24 mouse cellular contexts compared by ENCODE assay signal in the genomic region with DNA sequence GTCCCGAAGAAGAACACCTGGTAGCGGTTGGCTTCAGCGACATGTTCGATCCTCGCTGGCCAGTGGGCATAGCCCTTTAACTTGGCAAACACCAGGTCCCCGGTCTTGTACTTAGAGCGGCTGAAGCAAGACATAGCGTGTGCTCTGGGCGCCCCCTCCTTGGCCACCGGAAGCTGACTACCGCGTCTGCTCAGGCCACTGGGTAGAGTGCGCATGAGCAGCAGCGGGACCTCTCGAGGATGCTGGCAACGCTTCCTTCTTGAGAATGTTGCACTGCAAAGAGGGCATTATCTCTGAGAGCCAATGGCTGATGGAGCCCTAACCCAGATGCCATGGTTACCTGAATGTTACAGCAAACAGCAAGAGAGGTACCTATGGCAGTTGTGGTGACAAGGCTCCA. TPM values are rescaled to one million over a fixed set of nuclear protein-coding genes. Genes with fewer than 3 reads are reported as not detected.
DNase-seq lines count a peak whose midpoint lies in the region; ATAC-seq and TF ChIP-seq lines count a peak whose summit lies in the region.
"Had no signal": no experiment of that assay in that cellular context is flagged by ENCODE, and none has a peak within 500 bp of the region (broad histone marks: within the 10 kb centered on the region; RNA-seq: fewer than 3 reads in every experiment).

A gene (minus strand): TSS at position 211 of the 400 bp plus-strand sequence.

- H3K4me3 ChIP-seq in hindbrain, embryonic 10.5 days, result no peak within 1 kb of the TSS
- H3K4me3 ChIP-seq in hindbrain, postnatal 0 days (ENCODE audit: low read length), result no peak within 1 kb of the TSS
- peak within 1 kb of the TSS; percentile 92 for H3K4me3 ChIP-seq in testis, adult 2 months (ENCODE audit: control insufficient read depth, low read depth, low read length)
- H3K4me3 ChIP-seq in neural tube, embryonic 15.5 days (replicated peaks), result no peak within 1 kb of the TSS
- H3K4me3 ChIP-seq: embryonic facial prominence, embryonic 13.5 days; forebrain, embryonic 13.5 days; gastrocnemius, adult 2 months had no signal

- no peak within 1 kb of the TSS for H3K9ac ChIP-seq in hindbrain, postnatal 0 days (replicated peaks; ENCODE audit: low read length)
- H3K9ac ChIP-seq in neural tube, embryonic 15.5 days (replicated peaks), result no peak within 1 kb of the TSS
- H3K9ac ChIP-seq: embryonic facial prominence, embryonic 13.5 days; forebrain, embryonic 13.5 days; hindbrain, embryonic 14.5 days had no signal

- H3K4me2 ChIP-seq in hindbrain, postnatal 0 days (ENCODE audit: low read depth, low read length), result no peak within 1 kb of the TSS
- H3K4me2 ChIP-seq in neural tube, embryonic 15.5 days, result no peak within 1 kb of the TSS
- H3K4me2 ChIP-seq: embryonic facial prominence, embryonic 13.5 days; forebrain, embryonic 13.5 days; hindbrain, embryonic 14.5 days had no signal

- no peak for DNase-seq in hindbrain, embryonic 10.5 days (ENCODE audit: low spot score)
- no peak for DNase-seq in hindbrain, postnatal 0 days (ENCODE audit: low spot score)
- DNase-seq in ES-CJ7 (ENCODE audit: low read depth, low spot score), result peak; percentile 19
- no peak for DNase-seq in adrenal gland, postnatal 25 days
- DNase-seq: adrenal gland, adult 8-10 months; cerebellum, adult 11 months; cerebellum, adult 9-10 months; gastrocnemius, adult 2 months; gastrocnemius, postnatal 25 days; heart, postnatal 14 days had no signal

- peak; percentile 83 for TF ChIP-seq POLR2A in testis, adult 2 months (IDR thresholded peaks at IDR 0.05; ENCODE audit: control insufficient read depth, low read depth, low read length)

- no peak for TF ChIP-seq CTCF in hindbrain, postnatal 0 days (IDR thresholded peaks at IDR 0.05; ENCODE audit: low read depth)
- TF ChIP-seq CTCF in testis, adult 2 months (IDR thresholded peaks at IDR 0.05; ENCODE audit: control insufficient read depth, insufficient read depth, insufficient replicate concordance, low read depth, low read length), result no peak

- H3K27ac ChIP-seq in hindbrain, embryonic 10.5 days, result 0 out of 2 replicates have a peak within 1 kb of the TSS, but pooled peaks have one; percentile 3
- H3K27ac ChIP-seq in hindbrain, postnatal 0 days, result no peak within 1 kb of the TSS
- H3K27ac ChIP-seq in testis, adult 2 months (ENCODE audit: control insufficient read depth, insufficient read depth, low read depth, low read length), result peak within 1 kb of the TSS; percentile 78
- no peak within 1 kb of the TSS for H3K27ac ChIP-seq in neural tube, embryonic 15.5 days (replicated peaks)
- H3K27ac ChIP-seq: embryonic facial prominence, embryonic 13.5 days; forebrain, embryonic 13.5 days; gastrocnemius, adult 2 months; hindbrain, embryonic 14.5 days had no signal

- no peak for ATAC-seq in hindbrain, postnatal 0 days
- no peak for ATAC-seq in neural tube, embryonic 15.5 days (ENCODE audit: low FRiP score)
- ATAC-seq: forebrain, embryonic 13.5 days; intestine, embryonic 16.5 days; Patski had no signal

- no peaks in the 10 kb centered on the region for H3K27me3 ChIP-seq in hindbrain, embryonic 10.5 days (ENCODE audit: insufficient read depth, poor library complexity, severe bottlenecking)
- no peaks in the 10 kb centered on the region for H3K27me3 ChIP-seq in hindbrain, postnatal 0 days (ENCODE audit: insufficient read depth, low read length)
- H3K27me3 ChIP-seq in testis, adult 2 months (ENCODE audit: control insufficient read depth, insufficient read depth, low read length), result no peaks in the 10 kb centered on the region
- no peaks in the 10 kb centered on the region for H3K27me3 ChIP-seq in neural tube, embryonic 15.5 days (replicated peaks)
- H3K27me3 ChIP-seq: CH12.LX; embryonic facial prominence, embryonic 13.5 days; forebrain, embryonic 13.5 days; Patski had no signal

- H3K36me3 ChIP-seq in hindbrain, embryonic 10.5 days, result no peaks in the 10 kb centered on the region
- no peaks in the 10 kb centered on the region for H3K36me3 ChIP-seq in hindbrain, postnatal 0 days (ENCODE audit: insufficient read depth, low read length)
- H3K36me3 ChIP-seq in testis, adult 2 months (ENCODE audit: control insufficient read depth, insufficient read depth, low read length), result no peaks in the 10 kb centered on the region
- no peaks in the 10 kb centered on the region for H3K36me3 ChIP-seq in neural tube, embryonic 15.5 days
- H3K36me3 ChIP-seq: embryonic facial prominence, embryonic 13.5 days had no signal

- no peaks in the 10 kb centered on the region for H3K4me1 ChIP-seq in hindbrain, embryonic 10.5 days (replicated peaks)
- no peaks in the 10 kb centered on the region for H3K4me1 ChIP-seq in hindbrain, postnatal 0 days (ENCODE audit: insufficient read depth, low read length)
- peaks cover 4% of the 10 kb centered on the region for H3K4me1 ChIP-seq in testis, adult 2 months (ENCODE audit: control insufficient read depth, insufficient read depth, low read length)
- H3K4me1 ChIP-seq in neural tube, embryonic 15.5 days, result no peaks in the 10 kb centered on the region
- H3K4me1 ChIP-seq: embryonic facial prominence, embryonic 13.5 days; forebrain, embryonic 13.5 days had no signal

- 95% methylated on average over 16 of the region's 16 CpGs for WGBS in hindbrain, embryonic 10.5 days
- WGBS in hindbrain, postnatal 0 days, result over 99% methylated on average over 16 of the region's 16 CpGs
- 97% methylated on average over 16 of the region's 16 CpGs for WGBS in neural tube, embryonic 15.5 days

- H3K9me3 ChIP-seq in hindbrain, embryonic 10.5 days, result peaks cover 5% of the 10 kb centered on the region; the same call in 1 of the 2 replicates
- no peaks in the 10 kb centered on the region for H3K9me3 ChIP-seq in hindbrain, postnatal 0 days (ENCODE audit: low read length)
- no peaks in the 10 kb centered on the region for H3K9me3 ChIP-seq in neural tube, embryonic 15.5 days (replicated peaks)
- H3K9me3 ChIP-seq: embryonic facial prominence, embryonic 13.5 days; forebrain, embryonic 13.5 days had no signal

RNA-seq across cellular contexts. Expression of the gene that starts here (rescaled TPM):
- polyA plus RNA-seq in hindbrain, embryonic 10.5 days (2016; fragmentation: Nextera tagmentation; extraction: Ambion mirVana), result not detected in 2 replicates
- total RNA-seq in hindbrain, postnatal 0 days (2014; rRNA removed), result not detected in 2 replicates
- not detected in 2 replicates for polyA plus RNA-seq in hindbrain, postnatal 0 days (2015; fragmentation: Nextera tagmentation; extraction: Ambion mirVana)
- 129 and 143 TPM in 2 replicates for polyA plus RNA-seq in testis, adult 2 months (2012; rRNA removed)
- polyA plus RNA-seq in neural tube, embryonic 15.5 days (2015; fragmentation: Nextera tagmentation; extraction: Ambion mirVana), result not detected in 2 replicates
- total RNA-seq in adrenal gland, postnatal 25 days (2021), result not detected in 2 replicates
- total RNA-seq: adrenal gland, adult 8-10 months; adrenal gland, postnatal 4 days; CH12.LX; gastrocnemius, adult 2 months; gastrocnemius, postnatal 25 days; granulocyte monocyte progenitor cell, adult 5-6 weeks; heart, postnatal 14 days; hematopoietic stem cell, adult 5-6 weeks had no signal
- polyA plus RNA-seq: brain, embryonic 14.5 days; cortical plate, adult 2 months; embryonic facial prominence, embryonic 13.5 days; forebrain, embryonic 13.5 days; heart, embryonic 14.5 days; hindbrain, embryonic 14.5 days; intestine, embryonic 16.5 days; Patski had no signal

Comparison
In these comparisons a context has a peak if more than half of its experiments do, and no peak if none do; other contexts are left out.
1. RNA of the gene that starts here (polyA plus RNA-seq): 129 to 143 TPM in testis, adult 2 months; not detected in hindbrain, postnatal 0 days, not detected in hindbrain, embryonic 10.5 days and not detected in neural tube, embryonic 15.5 days; every median in the first group is over 100 times any median in the second.
2. H3K27ac ChIP-seq: peak in hindbrain, embryonic 10.5 days (single experiment) and testis, adult 2 months (single experiment); none in hindbrain, postnatal 0 days (single experiment) and neural tube, embryonic 15.5 days (single experiment).